Mouse (Mus musculus) testis, adult 2 months (tissue): ENCODE measurements around the gene Ldhc. TPM values are rescaled to one million over a fixed set of nuclear protein-coding genes. Genes with fewer than 3 reads are reported as not detected.

Experiments used
- H3K27ac ChIP-seq: fragments of 200-500 bp; 2 replicates; pipeline ENCODE4 v1.5.1; 2012; ENCODE audit warnings: low read depth, low read length; ENCODE audit not compliant: control insufficient read depth, insufficient read depth
- H3K27me3 ChIP-seq: fragments of 200-500 bp; 2 replicates; pipeline ENCODE4 v1.6.1; 2012; ENCODE audit warnings: mild to moderate bottlenecking, low read length, moderate library complexity; ENCODE audit not compliant: control insufficient read depth, insufficient read depth
- H3K36me3 ChIP-seq: fragments of 200-500 bp; 2 replicates; pipeline ENCODE4 v1.6.1; 2012; ENCODE audit warnings: mild to moderate bottlenecking, low read length; ENCODE audit not compliant: control insufficient read depth, insufficient read depth
- H3K4me1 ChIP-seq: fragments of 200-500 bp; 2 replicates; pipeline ENCODE4 v1.6.1; 2012; ENCODE audit warnings: low read length; ENCODE audit not compliant: control insufficient read depth, insufficient read depth
- H3K4me3 ChIP-seq: fragments of 200-500 bp; 2 replicates; pipeline ENCODE4 v1.5.1; 2012; ENCODE audit warnings: low read depth, mild to moderate bottlenecking, low read length, moderate library complexity, mixed read lengths; ENCODE audit not compliant: control insufficient read depth
- CTCF ChIP-seq: fragments of 200-500 bp; IDR thresholded peaks from 2 replicates; pipeline ENCODE4 v1.5.1; 2012; ENCODE audit warnings: low read depth, mild to moderate bottlenecking, inconsistent platforms, low read length, moderate library complexity; ENCODE audit not compliant: control insufficient read depth, insufficient read depth, insufficient replicate concordance
- POLR2A ChIP-seq: fragments of 200-500 bp; IDR thresholded peaks from 2 replicates; pipeline ENCODE4 v1.6.1; 2012; ENCODE audit warnings: low read depth, mild to moderate bottlenecking, inconsistent platforms, low read length, moderate library complexity; ENCODE audit not compliant: control insufficient read depth
- polyA plus RNA-seq: library from polyadenylated mRNA; depleted of rRNA; stranded (reverse); fragments of >200 nt; gene quantifications from 2 replicates; pipeline ENCODE4 v1.2.3, GENCODE M21; 2012

The Ldhc gene
- polyA plus RNA-seq, 1 experiment: 3,733 TPM

DNA sequence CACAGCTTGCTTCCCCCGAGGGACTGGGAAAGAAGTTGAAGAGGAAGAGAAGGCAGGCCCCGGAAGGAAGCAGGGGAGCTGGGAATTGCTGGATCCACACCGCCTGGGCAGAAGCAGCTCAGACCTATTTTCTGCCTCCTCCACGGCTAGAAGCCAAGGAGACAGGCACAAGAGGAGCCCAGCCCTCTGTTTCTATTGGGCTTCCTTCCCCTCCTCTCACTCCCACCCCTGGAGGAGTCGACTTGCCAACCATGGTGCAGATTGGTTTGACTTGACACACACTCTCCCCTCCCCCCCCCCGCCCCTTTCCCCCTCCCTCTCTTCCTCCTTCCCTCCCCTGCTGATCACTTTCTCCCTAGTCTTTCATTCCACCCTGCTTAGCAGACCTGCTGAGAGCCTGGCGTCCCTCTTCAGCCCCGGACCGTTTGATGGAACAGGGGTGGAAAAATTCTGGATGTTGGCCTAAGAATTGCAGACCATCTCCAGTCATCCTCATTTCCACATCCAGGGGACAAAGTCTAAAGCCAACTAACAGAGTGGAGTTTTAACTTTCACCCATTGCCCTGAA lies 22.8 kb upstream of the Ldhc start:
- no peaks in the 10 kb centered on the region for H3K36me3 ChIP-seq
- H3K4me3 ChIP-seq: no peak overlapping the region
- TF ChIP-seq CTCF: no peak
- TF ChIP-seq POLR2A: no peak
- no peaks in the 10 kb centered on the region for H3K27me3 ChIP-seq
- H3K4me1 ChIP-seq: peaks cover 11% of the 10 kb centered on the region
- H3K27ac ChIP-seq: peak overlapping the region; percentile 27

DNA sequence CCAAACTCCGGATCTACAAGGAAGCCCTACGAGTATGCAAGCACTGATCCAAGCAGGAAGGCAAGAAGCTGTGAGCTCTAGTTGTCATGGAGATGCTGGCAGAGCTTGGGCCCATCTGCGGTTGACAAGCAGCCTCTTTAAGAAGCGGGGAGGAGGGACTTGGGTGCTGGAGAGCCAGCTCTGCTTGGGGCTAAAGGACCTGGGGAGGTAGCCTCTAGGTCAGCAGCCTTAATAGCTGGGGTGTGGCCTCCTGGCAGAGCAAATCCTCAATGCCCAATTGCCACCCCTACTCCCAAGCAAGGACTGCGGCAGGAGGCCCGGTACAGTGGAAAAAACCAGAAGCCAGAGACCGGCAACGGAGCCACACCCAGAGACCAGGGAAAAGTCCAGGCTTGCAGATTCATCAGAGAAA lies 22.1 kb upstream of the Ldhc start:
- Histone ChIP-seq H3K4me3 (no peak overlapping the region), H3K36me3 (no peaks in the 10 kb centered on the region), H3K4me1 (peaks cover 10% of the 10 kb centered on the region), H3K27me3 (no peaks in the 10 kb centered on the region), H3K27ac (0 out of 2 replicates have a peak overlapping the region, but pooled peaks have one; percentile 22)
- TF ChIP-seq POLR2A: no peak
- TF ChIP-seq CTCF: no peak

DNA sequence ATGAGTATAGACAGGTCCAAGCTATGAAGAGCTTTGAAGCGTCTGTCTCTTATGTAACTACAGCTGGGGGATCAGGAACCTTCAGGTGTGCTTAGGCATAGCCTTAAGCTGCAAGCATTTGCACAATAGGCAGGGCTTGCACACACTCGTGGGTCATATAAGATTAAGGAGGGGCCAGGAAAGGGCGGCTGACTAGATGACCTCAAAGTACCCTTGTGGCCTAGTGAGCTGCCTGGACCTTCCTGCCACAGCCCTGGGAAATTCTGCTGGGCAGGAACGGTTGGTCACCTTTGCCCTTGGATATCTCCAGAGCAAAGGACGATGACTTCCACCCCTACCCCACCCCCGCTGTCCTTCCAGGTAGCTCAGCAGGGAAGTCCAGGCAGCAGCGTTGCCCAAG lies 21.6 kb upstream of the Ldhc start:
- Histone ChIP-seq H3K4me1 (peaks cover 10% of the 10 kb centered on the region), H3K27me3 (no peaks in the 10 kb centered on the region), H3K27ac (no peak overlapping the region), H3K36me3 (no peaks in the 10 kb centered on the region), H3K4me3 (no peak overlapping the region)
- TF ChIP-seq POLR2A (no peak), CTCF (no peak)

DNA sequence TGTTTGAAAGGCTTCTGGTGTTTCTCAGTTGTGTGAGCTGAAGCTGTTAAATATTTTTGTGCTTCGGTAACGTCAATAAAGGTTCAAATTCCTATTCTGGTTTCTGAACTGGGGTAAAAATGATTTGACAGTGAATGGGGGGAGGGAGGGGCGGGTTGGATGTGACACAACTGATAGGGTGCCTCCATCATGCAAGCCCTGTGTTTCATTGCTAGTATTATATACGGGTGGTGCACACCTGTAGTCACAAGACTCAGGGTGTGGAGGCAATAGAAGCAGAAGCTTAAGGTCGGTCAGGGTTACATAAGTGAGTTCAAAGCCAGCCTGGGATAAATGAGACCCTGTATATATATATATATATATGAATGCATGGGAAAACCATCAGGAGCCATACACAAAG lies 21.1 kb upstream of the Ldhc start:
- TF ChIP-seq CTCF: no peak
- TF ChIP-seq POLR2A: no peak
- H3K27ac ChIP-seq: no peak overlapping the region
- H3K27me3 ChIP-seq: no peaks in the 10 kb centered on the region
- no peaks in the 10 kb centered on the region for H3K36me3 ChIP-seq
- no peak overlapping the region for H3K4me3 ChIP-seq
- peaks cover 10% of the 10 kb centered on the region for H3K4me1 ChIP-seq

DNA sequence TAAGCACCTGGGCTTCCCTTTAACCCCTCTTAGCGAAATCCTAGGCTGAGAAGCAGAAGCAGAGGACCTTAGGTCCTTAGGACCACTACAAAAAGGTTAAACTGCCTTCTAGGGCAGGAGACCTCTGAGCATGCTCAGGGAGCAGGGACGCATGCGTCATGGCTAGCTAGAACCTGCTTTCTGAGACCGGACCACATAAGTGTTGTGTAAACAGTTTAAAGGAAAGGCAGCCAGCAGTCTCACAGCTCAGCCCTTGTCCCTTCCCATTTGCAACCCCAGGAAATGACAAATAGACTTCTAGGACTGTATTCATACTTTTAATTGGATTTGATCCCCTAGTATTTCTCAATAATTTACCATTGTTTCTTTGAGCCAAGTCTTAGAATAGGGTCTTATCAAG lies 20.7 kb upstream of the Ldhc start:
- H3K36me3 ChIP-seq: no peaks in the 10 kb centered on the region
- peaks cover 15% of the 10 kb centered on the region for H3K4me1 ChIP-seq
- no peak overlapping the region for H3K27ac ChIP-seq
- no peak overlapping the region for H3K4me3 ChIP-seq
- H3K27me3 ChIP-seq: no peaks in the 10 kb centered on the region
- no peak for TF ChIP-seq CTCF
- no peak for TF ChIP-seq POLR2A

DNA sequence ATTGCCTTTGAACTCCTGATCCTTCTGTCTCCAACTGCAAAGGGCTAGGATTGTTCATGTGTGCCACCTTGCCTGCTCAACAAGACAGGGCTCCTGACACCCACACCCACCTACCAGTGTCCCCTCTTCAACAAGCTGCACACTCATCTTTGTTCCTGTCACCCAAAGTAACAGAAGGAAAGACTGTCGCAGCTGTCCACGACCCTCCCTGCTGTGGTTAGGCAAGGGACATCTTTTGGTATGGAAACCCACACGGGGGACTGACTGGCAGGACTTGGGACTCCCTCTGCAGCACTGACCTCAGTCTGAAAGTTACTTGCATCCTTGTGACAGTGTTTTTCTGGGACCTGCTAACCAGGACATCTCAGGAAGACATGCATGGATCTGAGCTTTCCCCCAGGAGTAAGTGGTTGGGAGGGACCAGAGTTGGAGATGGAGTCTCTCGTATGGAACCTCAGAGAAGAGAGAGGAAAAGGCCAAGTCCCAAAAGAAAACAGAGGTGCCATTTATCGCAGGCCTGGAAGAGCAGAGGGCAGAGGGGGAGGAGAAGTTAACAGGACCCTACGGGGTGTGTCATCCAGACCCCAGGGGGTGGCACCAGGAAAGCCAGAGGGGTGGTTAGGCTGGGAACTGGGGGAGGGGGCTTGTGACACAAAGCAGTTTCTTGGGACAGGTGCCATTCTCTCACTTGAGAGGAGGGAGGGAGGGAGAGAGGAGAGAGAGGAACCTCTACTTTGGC lies 20.0 kb upstream of the Ldhc start, which contains the start of gene Ldha:
Gene Ldha (plus strand): TSS at position 689 of the 739 bp plus-strand sequence.
- TF ChIP-seq CTCF: no peak
- Histone ChIP-seq H3K27ac (no peak within 1 kb of the TSS), H3K4me1 (peaks cover 21% of the 10 kb centered on the region), H3K4me3 (no peak within 1 kb of the TSS), H3K36me3 (no peaks in the 10 kb centered on the region), H3K27me3 (no peaks in the 10 kb centered on the region)

DNA sequence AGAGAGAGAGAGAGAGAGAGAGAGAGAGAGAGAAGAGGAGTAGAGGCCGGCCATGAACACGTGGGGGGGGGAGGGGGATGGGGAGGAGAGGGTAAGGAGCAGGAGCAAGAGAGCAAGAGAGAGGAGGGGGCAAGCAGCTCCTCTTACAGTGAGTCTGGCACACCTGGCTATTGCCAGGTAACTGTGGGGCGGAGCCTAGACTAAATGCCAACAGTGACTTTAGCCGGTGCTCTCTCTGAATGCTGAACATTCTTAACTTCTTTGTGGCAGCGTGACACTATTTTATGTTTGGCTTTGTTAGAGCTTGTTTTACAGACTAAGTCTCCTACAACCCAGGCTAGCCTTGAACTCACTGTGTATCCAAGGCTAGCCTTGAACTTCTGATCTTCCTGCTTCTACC lies 18.7 kb upstream of the Ldhc start:
- H3K4me3 ChIP-seq: no peak overlapping the region
- H3K27ac ChIP-seq: no peak overlapping the region
- no peaks in the 10 kb centered on the region for H3K36me3 ChIP-seq
- no peaks in the 10 kb centered on the region for H3K27me3 ChIP-seq
- no peak for TF ChIP-seq CTCF
- no peak for TF ChIP-seq POLR2A
- H3K4me1 ChIP-seq: peaks cover 34% of the 10 kb centered on the region

DNA sequence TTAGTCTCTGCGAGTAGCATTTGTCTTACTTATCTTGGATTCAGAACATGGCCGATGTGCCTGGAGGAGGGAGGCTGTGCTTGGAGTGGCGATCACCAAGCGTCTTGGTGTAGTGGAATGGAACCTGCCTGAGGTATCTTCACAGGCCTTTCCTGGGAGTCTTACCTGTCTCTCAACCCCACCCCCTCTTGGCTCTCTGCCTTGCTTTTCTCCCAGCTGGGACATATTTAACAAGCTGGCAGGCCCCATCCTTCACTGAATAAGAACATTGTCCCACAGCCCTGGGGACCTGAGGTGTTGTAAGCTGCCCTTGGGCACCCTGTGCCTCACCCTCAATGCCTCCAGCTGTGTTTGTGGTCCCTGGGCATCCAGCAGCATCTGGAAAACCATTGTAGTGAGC lies 17.4 kb upstream of the Ldhc start:
- Histone ChIP-seq H3K36me3 (no peaks in the 10 kb centered on the region), H3K27ac (no peak overlapping the region), H3K27me3 (no peaks in the 10 kb centered on the region), H3K4me1 (peaks cover 32% of the 10 kb centered on the region), H3K4me3 (no peak overlapping the region)
- TF ChIP-seq CTCF (no peak), POLR2A (no peak)
